Mouse (Mus musculus): ENCODE results near the gene Nlrc3.
"Not testable (repeated sequence)": the region's sequence is repeated elsewhere in the genome, so short reads cannot be mapped to it uniquely, and the experiment has no call there.

The Nlrc3 gene

DNA sequence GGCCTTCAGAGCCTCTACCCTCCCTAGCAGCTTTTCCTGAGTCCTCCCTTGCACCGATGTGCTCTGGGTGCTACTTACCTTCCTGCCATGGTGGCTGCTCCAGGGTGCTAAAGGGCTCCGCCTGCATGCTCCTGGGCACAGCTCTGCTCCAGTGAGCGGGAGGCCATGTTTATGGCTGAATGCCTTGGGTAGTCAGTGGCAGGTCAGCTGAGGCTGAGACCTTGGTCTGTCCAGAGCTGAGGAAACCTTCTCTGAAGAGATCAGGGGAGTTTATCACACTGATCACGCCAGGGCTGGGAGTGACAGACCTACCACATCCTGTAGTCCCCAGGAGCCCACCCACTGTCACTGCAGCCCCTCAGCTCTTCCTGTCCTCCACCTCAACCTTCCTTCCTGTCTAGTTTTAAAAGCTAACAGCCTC, at the start of gene Nlrc3:
Gene Nlrc3 (minus strand): TSS at position 382 of the 421 bp plus-strand sequence.
- no peak for DNase-seq (ENCODE audit: low read depth, low spot score)

DNA sequence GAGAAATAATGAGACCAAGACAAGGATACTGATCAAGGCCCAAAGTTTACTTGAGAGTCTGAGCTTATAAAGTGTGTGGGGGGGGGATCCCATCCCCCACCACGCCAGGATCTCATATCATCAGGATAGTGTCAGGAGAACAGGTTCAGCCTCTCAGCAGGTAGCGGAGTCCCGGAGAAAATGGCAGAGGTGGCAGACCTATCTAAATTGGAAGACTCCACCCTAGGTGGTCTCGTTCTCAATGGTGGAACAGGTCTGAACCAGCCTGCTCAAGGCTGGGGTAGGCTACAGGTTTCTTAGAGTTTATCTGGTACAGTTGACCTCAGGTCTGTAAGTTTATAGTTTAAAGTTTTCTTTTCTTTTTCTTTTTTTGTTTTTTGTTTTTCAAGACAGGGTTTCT, 46.3 kb upstream of the Nlrc3 start:
- DNase-seq (ENCODE audit: low read depth, low spot score), result no peak

- no peak for DNase-seq (ENCODE audit: low read depth, low spot score)
Observed at GRCm38 (mm10) chr16:4021241-4021640, 44.8 kb upstream of the Nlrc3 start.

DNA sequence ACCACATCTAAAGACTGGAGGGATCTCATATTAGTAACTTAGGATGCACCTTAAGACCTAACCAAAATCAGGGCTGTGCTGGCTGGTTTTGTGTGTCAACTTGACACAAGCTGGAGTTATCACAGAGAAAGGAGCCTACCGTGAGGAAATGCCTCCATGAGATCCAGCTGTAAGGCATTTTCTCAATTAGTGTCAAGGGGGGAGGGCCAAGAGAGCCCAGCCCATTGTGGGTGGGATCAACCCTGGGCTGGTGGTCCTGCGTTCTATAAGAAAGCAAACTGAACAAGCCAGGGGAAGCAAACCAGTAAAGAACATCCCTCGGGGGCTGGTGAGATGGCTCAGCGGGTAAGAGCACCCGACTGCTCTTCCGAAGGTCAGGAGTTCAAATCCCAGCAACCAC, 41.0 kb upstream of the Nlrc3 start:
- DNase-seq (ENCODE audit: low read depth, low spot score), result not testable (repeated sequence)

DNA sequence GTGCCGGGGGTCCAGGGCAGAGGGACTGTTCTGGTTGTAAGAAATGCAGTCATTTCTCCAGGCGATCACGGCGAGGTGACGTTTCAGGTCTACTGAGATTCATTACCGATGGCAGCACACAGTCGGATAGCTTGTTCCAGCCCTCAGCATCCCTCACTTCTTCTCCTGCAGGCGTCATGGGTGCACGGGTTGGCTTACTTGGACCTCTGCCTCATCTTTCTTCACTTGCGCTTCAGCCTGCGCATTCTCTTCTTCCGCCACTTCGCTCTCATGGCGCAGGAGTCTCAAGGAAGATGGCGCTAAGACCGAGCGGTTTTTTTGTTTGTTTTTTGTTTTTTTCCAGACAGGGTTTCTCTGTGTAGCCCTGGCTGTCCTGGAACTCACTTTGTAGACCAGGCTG, 40.4 kb upstream of the Nlrc3 start:
- not testable (repeated sequence) for DNase-seq (ENCODE audit: low read depth, low spot score)

DNA sequence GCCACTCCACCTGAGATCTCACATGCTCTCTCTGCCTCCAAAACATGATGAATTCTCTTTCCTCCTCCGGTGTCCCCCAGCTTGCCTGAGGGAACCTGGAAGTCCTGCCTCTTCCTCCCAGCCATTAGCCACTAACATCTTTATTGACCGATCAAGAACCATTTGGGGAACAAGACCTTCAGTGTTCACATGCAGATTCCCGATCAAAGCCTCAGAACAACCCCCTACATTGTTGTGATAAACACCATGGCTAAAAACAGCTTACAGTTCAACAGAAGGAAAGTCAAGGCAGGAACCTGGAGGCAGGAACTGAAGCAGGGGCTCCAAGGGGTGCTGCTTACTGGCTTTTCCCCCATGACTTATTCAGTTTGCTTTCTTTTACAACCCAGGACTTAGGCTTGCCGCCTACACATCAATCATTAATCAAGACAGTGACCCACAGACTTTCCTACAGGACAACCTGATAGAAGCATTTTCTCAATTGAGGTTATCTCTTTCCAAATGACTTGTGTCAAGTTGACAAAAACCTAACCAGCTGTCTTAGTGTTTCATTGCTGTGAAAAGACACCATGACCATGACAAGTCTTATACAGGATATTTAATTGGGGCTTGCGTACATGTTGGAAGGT, 37.7 kb upstream of the Nlrc3 start:
- DNase-seq (ENCODE audit: low read depth, low spot score), result no peak

DNA sequence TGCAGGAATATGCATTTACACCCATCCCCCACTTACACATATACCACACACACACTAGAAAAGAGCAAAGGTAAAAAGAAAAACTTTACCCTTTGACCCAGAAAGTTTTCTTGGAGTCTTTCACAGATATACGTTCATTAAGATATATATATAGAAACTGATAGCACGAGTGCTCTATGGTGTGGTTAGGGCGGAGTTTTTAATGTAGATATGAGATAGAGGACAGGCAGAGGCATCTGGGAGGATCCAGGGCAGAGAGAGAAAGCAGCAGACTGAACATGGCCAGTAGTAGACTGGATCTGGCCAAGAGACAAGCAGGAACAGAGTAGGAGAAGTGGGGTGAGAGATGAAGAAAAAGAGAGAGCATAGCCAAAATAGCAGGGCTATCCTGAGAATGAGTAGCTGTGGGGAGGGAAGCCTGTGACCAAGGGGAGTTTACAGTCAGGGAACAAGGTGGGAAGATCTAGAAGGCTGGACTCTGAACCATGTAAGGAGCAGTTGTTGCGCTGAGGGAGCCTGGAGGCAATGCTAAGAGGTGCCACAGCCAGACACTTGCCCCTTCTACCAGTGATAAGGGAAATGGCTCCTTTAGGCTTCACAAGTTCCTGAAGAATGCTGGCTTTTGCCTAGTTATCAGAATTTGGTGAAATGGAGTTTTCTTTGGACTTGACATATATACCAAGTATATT, 36.6 kb upstream of the Nlrc3 start:
- no peak for DNase-seq (ENCODE audit: low read depth, low spot score)

DNA sequence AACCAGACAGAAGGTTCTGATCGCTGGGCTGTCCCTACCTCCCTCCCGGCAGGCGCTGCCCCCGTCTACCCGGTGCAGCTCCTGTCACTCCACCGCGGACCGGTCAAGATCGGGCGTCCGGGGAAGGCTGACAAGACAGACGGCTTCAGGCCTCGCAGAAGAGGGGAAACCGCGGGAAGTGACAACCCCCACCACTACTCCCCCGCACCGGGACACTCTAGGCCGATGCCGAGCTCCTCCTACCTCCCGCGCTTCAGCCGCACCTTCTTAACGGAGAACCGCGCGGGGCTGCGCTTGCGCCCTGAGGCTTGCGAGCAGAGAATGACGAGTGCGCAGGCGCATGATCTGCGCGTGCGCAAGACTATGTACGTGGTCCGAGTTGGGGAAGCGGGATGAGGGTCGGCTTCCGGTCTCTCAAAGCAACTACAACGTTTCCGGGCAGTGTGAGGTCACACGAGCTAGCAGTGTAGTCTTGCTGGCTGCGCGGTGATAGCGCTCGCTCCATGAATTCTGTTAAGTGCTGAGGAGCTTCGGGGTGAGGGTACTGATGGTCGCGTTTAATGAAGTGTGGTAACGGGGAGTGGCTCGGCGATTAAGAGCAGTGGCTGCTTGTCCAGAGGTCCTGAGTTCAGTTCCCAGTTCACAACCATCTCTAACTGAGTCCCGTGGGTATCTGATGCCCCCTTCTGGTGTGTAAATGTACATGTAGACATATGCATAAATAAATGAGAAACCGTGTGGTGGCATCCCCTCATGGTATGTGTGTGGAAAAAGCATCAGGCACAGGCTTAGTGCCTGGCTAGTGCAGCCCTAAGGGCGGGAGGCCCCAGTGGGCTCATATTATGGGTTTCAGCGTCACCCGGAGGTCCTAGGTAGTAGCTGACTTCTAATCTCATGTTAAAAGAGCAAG, 27.3 kb upstream of the Nlrc3 start, which contains the start of gene Slx4:
Gene Slx4 (minus strand): TSS at position 282 of the 910 bp plus-strand sequence.
- DNase-seq (ENCODE audit: low read depth, low spot score), result peak; percentile 99

DNA sequence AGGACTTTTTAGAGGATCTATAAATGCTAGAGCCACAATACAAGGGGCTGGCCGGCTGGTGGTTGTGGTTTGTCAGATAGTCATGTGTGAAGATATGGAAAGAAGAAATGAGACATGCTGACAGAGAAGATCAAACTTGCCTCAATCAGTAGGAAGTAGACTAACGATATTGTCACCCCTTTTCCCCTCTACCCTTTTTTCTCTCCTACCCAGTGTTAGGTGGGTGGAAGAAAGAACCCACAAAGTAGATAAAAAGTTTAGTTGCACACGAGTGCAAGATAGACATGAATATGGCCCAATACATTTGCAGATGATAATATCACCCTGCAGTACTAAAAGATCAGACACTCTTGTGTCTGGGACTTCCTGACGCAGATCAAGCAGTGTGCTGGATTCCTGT, 12.0 kb upstream of the Nlrc3 start:
- no peak for DNase-seq (ENCODE audit: low read depth, low spot score)

GRCm38 (mm10) chr16:3983146-3983700, 6.8 kb upstream of the Nlrc3 start:
- no peak for DNase-seq (ENCODE audit: low read depth, low spot score)

- DNase-seq (ENCODE audit: low read depth, low spot score), result no peak
Observed at GRCm38 (mm10) chr16:3982173-3982572, 5.7 kb upstream of the Nlrc3 start.

DNA sequence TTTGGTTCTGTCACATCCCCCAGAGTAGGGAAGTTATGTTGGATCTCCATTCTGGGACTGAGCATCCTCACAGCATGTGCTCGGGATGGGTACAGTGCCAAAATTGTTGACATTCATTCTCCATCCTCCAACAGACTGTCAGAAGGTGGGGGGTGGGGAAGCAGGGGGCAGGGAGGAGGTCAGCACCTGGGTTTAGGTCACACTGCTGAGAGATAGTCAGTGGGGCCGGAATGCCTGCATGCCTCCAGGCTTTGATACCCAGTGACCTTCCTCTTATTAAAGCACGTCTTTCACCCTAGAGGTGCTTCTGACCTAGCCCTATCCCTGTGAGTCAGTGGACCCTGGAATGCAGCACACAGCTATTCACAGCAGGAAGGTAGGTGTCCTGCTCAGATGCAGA, 280 bp upstream of the Nlrc3 start:
- no peak for DNase-seq (ENCODE audit: low read depth, low spot score)

DNA sequence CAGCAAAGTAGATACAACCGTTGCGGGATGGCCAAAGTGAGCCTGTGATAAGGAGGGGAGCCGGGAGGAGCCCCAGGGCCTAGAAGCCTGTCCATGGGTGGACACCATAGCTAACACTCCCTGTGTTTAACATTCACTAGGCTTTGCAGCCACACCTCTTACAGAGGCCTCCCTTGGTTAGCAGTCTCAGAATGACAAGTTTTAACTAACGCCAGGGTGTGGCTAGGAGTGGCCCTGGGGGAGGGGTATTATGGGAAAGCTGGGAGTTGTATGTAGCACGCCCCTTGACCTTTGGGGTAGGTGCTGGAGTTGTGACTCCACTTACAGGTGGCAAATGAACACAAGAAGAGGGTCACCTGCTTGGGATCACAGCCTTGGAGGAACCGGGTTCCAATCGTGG, 774 bp downstream of the Nlrc3 start:
- no peak for DNase-seq (ENCODE audit: low read depth, low spot score)

DNA sequence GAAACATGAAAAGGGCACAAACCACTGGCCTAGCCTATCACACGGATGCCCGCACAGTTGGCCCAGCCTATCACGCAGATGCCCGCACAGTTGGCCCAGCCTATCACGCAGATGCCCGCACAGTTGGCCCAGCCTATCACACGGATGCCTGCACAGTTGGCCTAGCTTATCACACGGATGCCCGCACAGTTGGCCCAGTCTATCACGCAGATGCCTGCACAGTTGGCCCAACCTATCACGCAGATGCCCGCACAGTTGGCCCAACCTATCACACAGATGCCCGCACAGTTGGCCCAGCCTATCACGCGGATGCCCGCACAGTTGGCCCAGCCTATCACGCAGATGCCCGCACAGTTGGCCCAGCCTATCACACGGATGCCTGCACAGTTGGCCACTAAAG, 2.0 kb downstream of the Nlrc3 start:
- DNase-seq (ENCODE audit: low read depth, low spot score), result not testable (repeated sequence)

DNA sequence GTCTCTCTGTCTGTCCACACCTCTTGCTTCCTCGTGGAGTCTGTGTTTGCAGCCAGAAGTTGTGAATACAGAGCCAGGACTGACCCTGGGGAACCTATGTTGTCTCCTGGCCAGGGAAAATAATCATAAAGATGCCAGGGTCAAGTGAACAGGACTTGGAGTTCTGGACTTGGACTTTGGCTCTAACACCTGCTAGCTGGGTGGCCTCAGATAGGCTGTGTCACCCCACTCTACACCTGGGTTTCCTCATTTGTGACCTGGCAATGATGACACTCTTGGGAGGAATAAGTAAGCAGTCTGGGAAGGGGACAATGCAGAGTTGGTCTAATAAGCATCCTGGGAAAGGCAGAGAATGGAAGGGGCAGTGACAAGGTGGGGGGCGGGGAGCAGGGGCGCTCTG, 10.9 kb downstream of the Nlrc3 start:
- no peak for DNase-seq (ENCODE audit: low read depth, low spot score)

- no peak for DNase-seq (ENCODE audit: low read depth, low spot score)
Observed at GRCm38 (mm10) chr16:3964990-3965389, 11.4 kb downstream of the Nlrc3 start.

- DNase-seq (ENCODE audit: low read depth, low spot score), result no peak
Observed at GRCm38 (mm10) chr16:3959261-3959660, 17.2 kb downstream of the Nlrc3 start.

GRCm38 (mm10) chr16:3956369-3956768, 20.1 kb downstream of the Nlrc3 start:
- DNase-seq (ENCODE audit: low read depth, low spot score), result peak; percentile 82

- no peak for DNase-seq (ENCODE audit: low read depth, low spot score)
Observed at GRCm38 (mm10) chr16:3951141-3951540, 25.3 kb downstream of the Nlrc3 start.

- DNase-seq (ENCODE audit: low read depth, low spot score), result no peak
Observed at GRCm38 (mm10) chr16:3934701-3935100, 41.7 kb downstream of the Nlrc3 start.

GRCm38 (mm10) chr16:3934091-3934490, 42.3 kb downstream of the Nlrc3 start:
- peak; percentile 10 for DNase-seq (ENCODE audit: low read depth, low spot score)

GRCm38 (mm10) chr16:3933536-3933935, 42.9 kb downstream of the Nlrc3 start:
- no peak for DNase-seq (ENCODE audit: low read depth, low spot score)

All from skeletal muscle tissue, adult 2 months (tissue).